Mouse (Mus musculus) frontal cortex, postnatal 14 days (tissue): ENCODE measurements around the gene Ccdc127.

Experiments used
- DNase-seq, 2 experiments: peaks; one replicate each; pipeline ENCODE4 v3.0.0; 2022; ENCODE audit warnings: low spot score in 2 of 2

Ccdc127 gene

DNA sequence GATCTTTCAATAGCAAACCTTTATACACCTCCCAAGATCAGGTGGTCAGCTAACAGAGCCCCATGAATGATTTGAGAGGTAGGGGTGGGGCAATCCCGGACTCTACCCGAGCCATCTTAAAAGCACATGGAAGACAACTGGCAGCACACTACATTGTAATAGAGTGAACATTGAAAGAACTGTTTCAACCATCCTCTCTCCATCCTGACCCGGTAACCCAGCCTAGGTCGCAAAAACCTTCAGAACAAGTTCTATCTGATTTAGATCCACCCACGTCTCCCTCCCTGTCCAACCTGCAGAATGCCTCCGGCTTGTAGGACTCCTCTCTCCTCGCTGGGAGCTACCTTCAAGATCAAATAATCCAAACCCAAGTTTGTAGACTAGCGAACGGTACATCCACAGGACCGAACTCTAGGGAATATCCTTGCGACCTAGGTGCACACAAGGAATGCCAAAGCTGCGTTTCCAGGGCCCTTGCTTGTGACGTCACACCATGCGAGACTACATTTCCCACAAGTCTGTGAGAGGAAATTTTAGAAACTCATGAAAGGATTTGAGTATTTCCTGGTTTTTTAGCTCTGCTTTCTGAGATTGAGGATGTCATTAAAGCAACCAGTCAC lies 40.4 kb downstream of the Ccdc127 start, which contains the start of gene Zfp72:
Gene Zfp72 (minus strand): TSS at position 466 of the 620 bp plus-strand sequence.
- DNase-seq, result peak; percentile 60 to 71

GRCm38 (mm10) chr13:74391156-74391555 lies 41.0 kb downstream of the Ccdc127 start:
- no peak for DNase-seq

DNA sequence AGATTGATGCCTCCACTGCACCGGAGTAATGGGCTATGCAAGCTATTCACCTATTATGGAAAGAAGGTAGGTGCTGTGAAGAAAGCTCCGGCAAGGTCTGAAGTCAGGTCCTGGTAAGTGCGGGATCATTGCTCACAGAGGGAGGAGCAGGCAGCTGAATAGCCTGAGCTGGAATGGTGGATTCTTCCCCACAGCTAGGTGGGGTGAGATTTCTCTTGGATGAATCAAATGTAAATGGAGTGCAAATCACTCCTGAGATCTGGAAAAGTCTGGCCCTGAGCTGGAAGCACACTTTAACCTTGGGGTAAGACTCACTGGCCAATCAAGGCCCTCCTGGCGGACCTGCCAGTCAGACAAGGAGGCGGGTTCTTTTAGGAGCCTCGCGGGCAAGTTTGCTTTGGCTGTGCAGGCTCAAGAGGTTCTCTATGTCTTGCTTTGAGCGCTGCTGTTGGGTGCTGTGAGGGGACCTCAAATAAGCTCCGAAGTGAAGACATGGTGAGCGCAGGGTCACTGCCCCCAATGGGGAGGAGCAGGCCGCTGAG lies 49.3 kb downstream of the Ccdc127 start, which contains the start of gene Ftl1-ps1:
Gene Ftl1-ps1 (plus strand): TSS at position 397 of the 542 bp plus-strand sequence.
- no peak for DNase-seq
